Mouse (Mus musculus) stomach, postnatal 0 days (tissue): Measurements from ENCODE around the gene Lmbrd1.

Experiments used
- CTCF ChIP-seq: IDR thresholded peaks from 2 replicates; pipeline ENCODE4 v1.5.1; 2016; ENCODE audit warnings: antibody characterized with exemption, low read depth, mild to moderate bottlenecking, moderate library complexity
- EP300 ChIP-seq: optimal IDR thresholded peaks from 2 replicates; pipeline ENCODE3; 2016; ENCODE audit warnings: antibody characterized with exemption

GRCm38 (mm10) chr1:24716301-24716700 lies 37.9 kb downstream of the Lmbrd1 start:
- TF ChIP-seq CTCF, result no peak
- TF ChIP-seq EP300, result no peak
